Comparison of ENCODE assay signal across 10 mouse cellular contexts in genomic region chr8:117388370-117388769, GRCm38 (mm10).
A peak's percentile ranks its signal among the peaks of the same experiment; 100 is the strongest.
DNase-seq lines count a peak whose midpoint lies in the region; ATAC-seq and TF ChIP-seq lines count a peak whose summit lies in the region.
"Had no signal": no experiment of that assay in that cellular context is flagged by ENCODE, and none has a peak within 500 bp of the region (broad histone marks: within the 10 kb centered on the region; RNA-seq: fewer than 3 reads in every experiment).

No protein-coding gene starts in this region.

- no peak overlapping the region for H3K4me3 ChIP-seq in midbrain, postnatal 0 days (ENCODE audit: low read depth, low read length)
- no peak overlapping the region for H3K4me3 ChIP-seq in midbrain, embryonic 11.5 days (ENCODE audit: low read depth, low read length)
- no peak overlapping the region for H3K4me3 ChIP-seq in kidney, postnatal 0 days (replicated peaks; ENCODE audit: low read depth, low read length)
- H3K4me3 ChIP-seq in stomach, postnatal 0 days (ENCODE audit: low read depth, low read length): no peak overlapping the region
- H3K4me3 ChIP-seq: liver, embryonic 15.5 days; midbrain, embryonic 12.5 days had no signal

- H3K36me3 ChIP-seq in midbrain, postnatal 0 days (ENCODE audit: insufficient read depth, low read length): no peaks in the 10 kb centered on the region; the same call in 1 of the 2 replicates
- H3K36me3 ChIP-seq in midbrain, embryonic 11.5 days (ENCODE audit: control insufficient read depth, insufficient read depth, low read length): no peaks in the 10 kb centered on the region
- H3K36me3 ChIP-seq in kidney, postnatal 0 days (ENCODE audit: insufficient read depth, low read length): no peaks in the 10 kb centered on the region
- H3K36me3 ChIP-seq in stomach, postnatal 0 days (ENCODE audit: control insufficient read depth, insufficient read depth, low read length): no peaks in the 10 kb centered on the region; the same call in 1 of the 2 replicates

- TF ChIP-seq EP300 in stomach, postnatal 0 days (optimal IDR thresholded peaks at IDR 0.05): no peak

- TF ChIP-seq CTCF in midbrain, postnatal 0 days (IDR thresholded peaks at IDR 0.05): no peak
- no peak for TF ChIP-seq CTCF in kidney, postnatal 0 days (IDR thresholded peaks at IDR 0.05; ENCODE audit: low read depth)
- no peak for TF ChIP-seq CTCF in stomach, postnatal 0 days (IDR thresholded peaks at IDR 0.05; ENCODE audit: low read depth)

- 77% methylated on average over 8 of the region's 8 CpGs for WGBS in midbrain, postnatal 0 days
- WGBS in midbrain, embryonic 11.5 days: 87% methylated on average over 8 of the region's 8 CpGs
- 29% methylated on average over 8 of the region's 8 CpGs for WGBS in kidney, postnatal 0 days
- 65% methylated on average over 8 of the region's 8 CpGs for WGBS in stomach, postnatal 0 days

- no peak overlapping the region for H3K9ac ChIP-seq in midbrain, postnatal 0 days (replicated peaks; ENCODE audit: low read length, poor library complexity, severe bottlenecking)
- H3K9ac ChIP-seq in midbrain, embryonic 11.5 days (ENCODE audit: low read length): no peak overlapping the region
- no peak overlapping the region for H3K9ac ChIP-seq in kidney, postnatal 0 days (ENCODE audit: low read depth, low read length)
- H3K9ac ChIP-seq in stomach, postnatal 0 days (ENCODE audit: low read length): no peak overlapping the region
- H3K9ac ChIP-seq: liver, embryonic 15.5 days; midbrain, embryonic 12.5 days had no signal

- ATAC-seq in midbrain, postnatal 0 days (ENCODE audit: low FRiP score): no peak
- ATAC-seq in midbrain, embryonic 11.5 days (ENCODE audit: low FRiP score): no peak
- ATAC-seq in kidney, postnatal 0 days (replicated peaks; ENCODE audit: low FRiP score, low read depth): peak; percentile 73; the same call in 1 of the 2 replicates
- no peak for ATAC-seq in stomach, postnatal 0 days (ENCODE audit: low FRiP score, low TSS enrichment)

- peaks cover 7% of the 10 kb centered on the region; the same call in 1 of the 2 replicates for H3K4me1 ChIP-seq in midbrain, postnatal 0 days (ENCODE audit: insufficient read depth, low read length)
- H3K4me1 ChIP-seq in midbrain, embryonic 11.5 days (ENCODE audit: control insufficient read depth, insufficient read depth, low read length): 0 out of 2 replicates have a peak, but pooled peaks cover 3% of the 10 kb centered on the region
- peaks cover 23% of the 10 kb centered on the region for H3K4me1 ChIP-seq in kidney, postnatal 0 days (replicated peaks; ENCODE audit: insufficient read depth, low read length)
- peaks cover 5% of the 10 kb centered on the region; the same call in 1 of the 2 replicates for H3K4me1 ChIP-seq in stomach, postnatal 0 days (replicated peaks; ENCODE audit: control insufficient read depth, insufficient read depth)
- H3K4me1 ChIP-seq: liver, embryonic 15.5 days had no signal

- no peak overlapping the region for H3K4me2 ChIP-seq in midbrain, postnatal 0 days (ENCODE audit: low read depth, low read length, poor library complexity, severe bottlenecking)
- no peak overlapping the region for H3K4me2 ChIP-seq in midbrain, embryonic 11.5 days
- no peak overlapping the region for H3K4me2 ChIP-seq in kidney, postnatal 0 days (ENCODE audit: low read length)
- H3K4me2 ChIP-seq in stomach, postnatal 0 days (replicated peaks; ENCODE audit: low read depth): no peak overlapping the region
- H3K4me2 ChIP-seq: liver, embryonic 15.5 days; midbrain, embryonic 12.5 days had no signal

- 0 out of 2 replicates have a peak overlapping the region, but pooled peaks have one; percentile 26 for H3K27ac ChIP-seq in midbrain, postnatal 0 days (ENCODE audit: low read depth, low read length)
- H3K27ac ChIP-seq in midbrain, embryonic 11.5 days (ENCODE audit: low read depth, low read length): no peak overlapping the region
- peak overlapping the region; percentile 55 for H3K27ac ChIP-seq in kidney, postnatal 0 days
- H3K27ac ChIP-seq in stomach, postnatal 0 days (replicated peaks): peak overlapping the region; percentile 63; the same call in 1 of the 2 replicates
- H3K27ac ChIP-seq: liver, embryonic 15.5 days had no signal

- H3K9me3 ChIP-seq in midbrain, postnatal 0 days (ENCODE audit: low read length): no peaks in the 10 kb centered on the region
- H3K9me3 ChIP-seq in midbrain, embryonic 11.5 days (ENCODE audit: control insufficient read depth, low read length): peaks cover 4% of the 10 kb centered on the region; the same call in 1 of the 2 replicates
- no peaks in the 10 kb centered on the region; the same call in 1 of the 2 replicates for H3K9me3 ChIP-seq in kidney, postnatal 0 days (replicated peaks; ENCODE audit: low read length)
- H3K9me3 ChIP-seq in stomach, postnatal 0 days (ENCODE audit: control insufficient read depth, low read length): no peaks in the 10 kb centered on the region
- H3K9me3 ChIP-seq: liver, embryonic 15.5 days had no signal

- peak; percentile 15 to 18 for DNase-seq in cerebellum, adult 18-20 months
- DNase-seq in cerebellum, adult 11-12 months: no peak
- peak; percentile 25 for DNase-seq in midbrain, postnatal 0 days (ENCODE audit: low spot score)
- no peak for DNase-seq in midbrain, embryonic 11.5 days (ENCODE audit: low spot score, missing footprints)
- peak; percentile 56 for DNase-seq in kidney, postnatal 0 days (ENCODE audit: low spot score)
- DNase-seq in stomach, postnatal 0 days (ENCODE audit: low spot score): no peak
- DNase-seq in frontal cortex, adult 2 months (ENCODE audit: extremely low spot score in 1 of 2, low spot score in 1 of 2): no peak
- DNase-seq in layer of hippocampus, adult 11-12 months (ENCODE audit: low spot score): no peak

- no peaks in the 10 kb centered on the region for H3K27me3 ChIP-seq in midbrain, postnatal 0 days (ENCODE audit: insufficient read depth, low read length)
- H3K27me3 ChIP-seq in midbrain, embryonic 11.5 days (ENCODE audit: control insufficient read depth, insufficient read depth, low read length): no peaks in the 10 kb centered on the region
- no peaks in the 10 kb centered on the region for H3K27me3 ChIP-seq in kidney, postnatal 0 days (ENCODE audit: insufficient read depth, low read length)
- no peaks in the 10 kb centered on the region for H3K27me3 ChIP-seq in stomach, postnatal 0 days (ENCODE audit: control insufficient read depth, insufficient read depth, low read length)
- H3K27me3 ChIP-seq: liver, embryonic 15.5 days; midbrain, embryonic 12.5 days had no signal

Comparison
In these comparisons a context has a peak if more than half of its experiments do, and no peak if none do; other contexts are left out.
1. DNase-seq: peak in cerebellum, adult 18-20 months (2 of 2), midbrain, postnatal 0 days (single experiment) and kidney, postnatal 0 days (single experiment); none in cerebellum, adult 11-12 months (single experiment), midbrain, embryonic 11.5 days (single experiment), stomach, postnatal 0 days (single experiment), frontal cortex, adult 2 months (0 of 2) and layer of hippocampus, adult 11-12 months (single experiment).